24 mouse cellular contexts compared by ENCODE assay signal in genomic region chr9:86240896-86241295, GRCm38 (mm10).
DNase-seq lines count a peak whose midpoint lies in the region; ATAC-seq and TF ChIP-seq lines count a peak whose summit lies in the region.
"Had no signal": no experiment of that assay in that cellular context is flagged by ENCODE, and none has a peak within 500 bp of the region (broad histone marks: within the 10 kb centered on the region; RNA-seq: fewer than 3 reads in every experiment).

No protein-coding gene starts in this region.

- no peak overlapping the region for H3K27ac ChIP-seq in forebrain, embryonic 14.5 days (ENCODE audit: low read depth, low read length)
- H3K27ac ChIP-seq in forebrain, embryonic 13.5 days, result no peak overlapping the region
- H3K27ac ChIP-seq in limb, embryonic 14.5 days (replicated peaks; ENCODE audit: low read depth, low read length), result no peak overlapping the region
- no peak overlapping the region for H3K27ac ChIP-seq in limb, embryonic 10.5 days
- no peak overlapping the region for H3K27ac ChIP-seq in midbrain, postnatal 0 days (ENCODE audit: low read depth, low read length)
- H3K27ac ChIP-seq in midbrain, embryonic 16.5 days (ENCODE audit: low read length), result no peak overlapping the region
- H3K27ac ChIP-seq: embryonic facial prominence, embryonic 15.5 days had no signal

- H3K27me3 ChIP-seq in forebrain, embryonic 14.5 days (replicated peaks; ENCODE audit: control insufficient read depth, insufficient read depth, low read length), result no peaks in the 10 kb centered on the region
- H3K27me3 ChIP-seq in forebrain, embryonic 13.5 days, result no peaks in the 10 kb centered on the region
- no peaks in the 10 kb centered on the region for H3K27me3 ChIP-seq in limb, embryonic 14.5 days (ENCODE audit: control insufficient read depth, insufficient read depth, low read length)
- H3K27me3 ChIP-seq in limb, embryonic 10.5 days (ENCODE audit: low read depth, poor library complexity, severe bottlenecking), result no peaks in the 10 kb centered on the region
- H3K27me3 ChIP-seq in midbrain, postnatal 0 days (ENCODE audit: insufficient read depth, low read length), result no peaks in the 10 kb centered on the region
- H3K27me3 ChIP-seq in midbrain, embryonic 16.5 days (ENCODE audit: control insufficient read depth, insufficient read depth, low read depth, low read length), result no peaks in the 10 kb centered on the region
- H3K27me3 ChIP-seq: CH12.LX; embryonic facial prominence, embryonic 15.5 days; heart, embryonic 13.5 days had no signal

- no peaks in the 10 kb centered on the region for H3K36me3 ChIP-seq in forebrain, embryonic 14.5 days (ENCODE audit: control insufficient read depth, insufficient read depth, low read length)
- H3K36me3 ChIP-seq in forebrain, embryonic 13.5 days (ENCODE audit: poor library complexity, severe bottlenecking), result no peaks in the 10 kb centered on the region
- no peaks in the 10 kb centered on the region for H3K36me3 ChIP-seq in limb, embryonic 14.5 days (ENCODE audit: control insufficient read depth, insufficient read depth, low read length)
- H3K36me3 ChIP-seq in limb, embryonic 10.5 days, result no peaks in the 10 kb centered on the region
- no peaks in the 10 kb centered on the region for H3K36me3 ChIP-seq in midbrain, postnatal 0 days (ENCODE audit: insufficient read depth, low read length)
- no peaks in the 10 kb centered on the region for H3K36me3 ChIP-seq in midbrain, embryonic 16.5 days (ENCODE audit: control insufficient read depth, insufficient read depth, low read length)
- H3K36me3 ChIP-seq: embryonic facial prominence, embryonic 15.5 days; G1E; heart, embryonic 13.5 days had no signal

- H3K4me3 ChIP-seq in forebrain, embryonic 14.5 days (ENCODE audit: low read depth, low read length), result no peak overlapping the region
- H3K4me3 ChIP-seq in forebrain, embryonic 13.5 days, result no peak overlapping the region
- no peak overlapping the region for H3K4me3 ChIP-seq in limb, embryonic 14.5 days (replicated peaks; ENCODE audit: low read length)
- no peak overlapping the region for H3K4me3 ChIP-seq in limb, embryonic 10.5 days
- no peak overlapping the region for H3K4me3 ChIP-seq in midbrain, postnatal 0 days (ENCODE audit: low read depth, low read length)
- H3K4me3 ChIP-seq in midbrain, embryonic 16.5 days (ENCODE audit: low read depth, low read length), result no peak overlapping the region
- H3K4me3 ChIP-seq: embryonic facial prominence, embryonic 15.5 days; heart, embryonic 13.5 days had no signal

- H3K4me1 ChIP-seq in forebrain, embryonic 14.5 days (ENCODE audit: control insufficient read depth, insufficient read depth, low read length), result no peaks in the 10 kb centered on the region
- no peaks in the 10 kb centered on the region for H3K4me1 ChIP-seq in forebrain, embryonic 13.5 days
- H3K4me1 ChIP-seq in limb, embryonic 14.5 days (ENCODE audit: control insufficient read depth, insufficient read depth, low read length), result peaks cover 3% of the 10 kb centered on the region; the same call in 1 of the 2 replicates
- no peaks in the 10 kb centered on the region for H3K4me1 ChIP-seq in limb, embryonic 10.5 days
- no peaks in the 10 kb centered on the region for H3K4me1 ChIP-seq in midbrain, postnatal 0 days (ENCODE audit: insufficient read depth, low read length)
- no peaks in the 10 kb centered on the region for H3K4me1 ChIP-seq in midbrain, embryonic 16.5 days (ENCODE audit: control insufficient read depth, insufficient read depth, low read length)
- H3K4me1 ChIP-seq: embryonic facial prominence, embryonic 15.5 days had no signal

- ATAC-seq in forebrain, embryonic 14.5 days, result no peak
- ATAC-seq in forebrain, embryonic 13.5 days, result no peak
- ATAC-seq in limb, embryonic 14.5 days (ENCODE audit: low FRiP score, low read depth), result peak; percentile 71; the same call in 1 of the 2 replicates
- no peak for ATAC-seq in midbrain, postnatal 0 days (ENCODE audit: low FRiP score)
- no peak for ATAC-seq in midbrain, embryonic 16.5 days
- ATAC-seq: forebrain, embryonic 16.5 days; intestine, postnatal 0 days; Patski had no signal

- intact Hi-C loops in heart, postnatal 10 days (cut with DNase I), result no loop called here

- H3K9me3 ChIP-seq in forebrain, embryonic 14.5 days (replicated peaks; ENCODE audit: control insufficient read depth, low read length), result no peaks in the 10 kb centered on the region; the same call in 1 of the 2 replicates
- peaks cover 4% of the 10 kb centered on the region; the same call in 1 of the 2 replicates for H3K9me3 ChIP-seq in forebrain, embryonic 13.5 days (replicated peaks)
- no peaks in the 10 kb centered on the region for H3K9me3 ChIP-seq in limb, embryonic 14.5 days (ENCODE audit: control insufficient read depth, low read length)
- H3K9me3 ChIP-seq in limb, embryonic 10.5 days (replicated peaks), result no peaks in the 10 kb centered on the region
- no peaks in the 10 kb centered on the region for H3K9me3 ChIP-seq in midbrain, postnatal 0 days (ENCODE audit: low read length)
- H3K9me3 ChIP-seq in midbrain, embryonic 16.5 days (replicated peaks; ENCODE audit: control insufficient read depth, low read length, poor library complexity, severe bottlenecking), result peaks cover 5% of the 10 kb centered on the region; the same call in 1 of the 2 replicates
- H3K9me3 ChIP-seq: embryonic facial prominence, embryonic 15.5 days; G1E; heart, embryonic 13.5 days had no signal

- TF ChIP-seq POLR2A in limb, embryonic 14.5 days (IDR thresholded peaks at IDR 0.05; ENCODE audit: borderline replicate concordance, extremely low read depth, insufficient read depth, insufficient read length), result no peak

- no peak for TF ChIP-seq CTCF in midbrain, postnatal 0 days (IDR thresholded peaks at IDR 0.05)

- no peak overlapping the region for H3K4me2 ChIP-seq in forebrain, embryonic 14.5 days (ENCODE audit: low read length)
- no peak overlapping the region for H3K4me2 ChIP-seq in forebrain, embryonic 13.5 days
- no peak overlapping the region for H3K4me2 ChIP-seq in limb, embryonic 14.5 days (replicated peaks; ENCODE audit: low read depth, low read length, severe bottlenecking)
- H3K4me2 ChIP-seq in midbrain, postnatal 0 days (ENCODE audit: low read depth, low read length, poor library complexity, severe bottlenecking), result no peak overlapping the region
- H3K4me2 ChIP-seq in midbrain, embryonic 16.5 days (ENCODE audit: low read length), result no peak overlapping the region
- H3K4me2 ChIP-seq: embryonic facial prominence, embryonic 15.5 days; hindbrain, embryonic 14.5 days had no signal

- 74% methylated on average over 7 of the region's 7 CpGs for WGBS in forebrain, embryonic 14.5 days
- 80% methylated on average over 7 of the region's 7 CpGs for WGBS in forebrain, embryonic 13.5 days
- WGBS in limb, embryonic 14.5 days, result 38% methylated on average over 7 of the region's 7 CpGs
- 89% methylated on average over 7 of the region's 7 CpGs for WGBS in limb, embryonic 10.5 days
- WGBS in midbrain, postnatal 0 days, result 43% methylated on average over 7 of the region's 7 CpGs
- WGBS in midbrain, embryonic 16.5 days, result 48% methylated on average over 7 of the region's 7 CpGs

- no peak overlapping the region for H3K9ac ChIP-seq in forebrain, embryonic 14.5 days (ENCODE audit: low read length)
- H3K9ac ChIP-seq in forebrain, embryonic 13.5 days, result no peak overlapping the region
- H3K9ac ChIP-seq in limb, embryonic 14.5 days (ENCODE audit: low read depth, low read length, severe bottlenecking), result no peak overlapping the region
- H3K9ac ChIP-seq in midbrain, postnatal 0 days (replicated peaks; ENCODE audit: low read length, poor library complexity, severe bottlenecking), result no peak overlapping the region
- H3K9ac ChIP-seq in midbrain, embryonic 16.5 days (ENCODE audit: low read depth, low read length), result no peak overlapping the region
- H3K9ac ChIP-seq: embryonic facial prominence, embryonic 15.5 days; heart, embryonic 13.5 days; hindbrain, embryonic 14.5 days had no signal

- DNase-seq in forebrain, embryonic 14.5 days (ENCODE audit: low spot score), result peak; percentile 3
- peak; percentile 7 to 21 for DNase-seq in heart, postnatal 10 days
- no peak for DNase-seq in heart, adult 11 months
- DNase-seq in limb, embryonic 14.5 days (ENCODE audit: low spot score), result peak; percentile 67
- DNase-seq in limb, embryonic 10.5 days (ENCODE audit: low spot score), result no peak
- peak; percentile 36 for DNase-seq in midbrain, postnatal 0 days (ENCODE audit: low spot score)
- DNase-seq: B cell, adult 2 months; cerebellum, adult 11 months; cerebellum, adult 8-10 months; cerebellum, postnatal 10 days; cerebellum, postnatal 36 days; embryo, embryonic 11 days; gastrocnemius, postnatal 10 days; gastrocnemius, postnatal 36 days had no signal

Comparison
In these comparisons a context has a peak if more than half of its experiments do, and no peak if none do; other contexts are left out.
1. DNase-seq: peak in forebrain, embryonic 14.5 days (single experiment), heart, postnatal 10 days (2 of 2), limb, embryonic 14.5 days (single experiment) and midbrain, postnatal 0 days (single experiment); none in heart, adult 11 months (single experiment) and limb, embryonic 10.5 days (single experiment).